Mouse (Mus musculus): ENCODE results near the gene Cphx1.
"Not testable (repeated sequence)": the region's sequence is repeated elsewhere in the genome, so short reads cannot be mapped to it uniquely, and the experiment has no call there.

Cphx1 gene

GRCm38 (mm10) chr14:25938004-25938403 is at the start of gene Cphx1:
Gene Cphx1, plus strand, starts transcription at chr14:25938304.
- not testable (repeated sequence) for DNase-seq

GRCm38 (mm10) chr14:25894566-25894965 is 43.5 kb upstream of the Cphx1 start:
- DNase-seq = not testable (repeated sequence)

GRCm38 (mm10) chr14:25895686-25896085 is 42.4 kb upstream of the Cphx1 start:
- DNase-seq = not testable (repeated sequence)

- DNase-seq = not testable (repeated sequence)
These were observed 35.1 kb upstream of the Cphx1 start, which contains the start of gene Plac9a for GRCm38 (mm10) chr14:25903000-25903399. Gene Plac9a, minus strand, starts transcription at chr14:25903100.

- DNase-seq = not testable (repeated sequence)
These were observed 32.9 kb upstream of the Cphx1 start for GRCm38 (mm10) chr14:25905243-25905642.

- DNase-seq = not testable (repeated sequence)
These were observed 30.8 kb upstream of the Cphx1 start for GRCm38 (mm10) chr14:25907272-25907671.

GRCm38 (mm10) chr14:25908976-25909375 is 29.1 kb upstream of the Cphx1 start:
- DNase-seq = not testable (repeated sequence)

GRCm38 (mm10) chr14:25918427-25919170 is 19.5 kb upstream of the Cphx1 start:
- not testable (repeated sequence) for DNase-seq

GRCm38 (mm10) chr14:25926814-25927561 is 11.1 kb upstream of the Cphx1 start:
- not testable (repeated sequence) for DNase-seq

GRCm38 (mm10) chr14:25927562-25927881 is 10.6 kb upstream of the Cphx1 start, which contains the start of gene Tmem254a:
Gene Tmem254a, minus strand, starts transcription at chr14:25927672.
- not testable (repeated sequence) for DNase-seq

- DNase-seq = not testable (repeated sequence)
These were observed 1.1 kb upstream of the Cphx1 start for GRCm38 (mm10) chr14:25936867-25937630.

- not testable (repeated sequence) for DNase-seq
These were observed 19.8 kb downstream of the Cphx1 start for GRCm38 (mm10) chr14:25957861-25958260.

GRCm38 (mm10) chr14:25978371-25979241 is 40.5 kb downstream of the Cphx1 start, which contains the start of gene Duxbl1:
Gene Duxbl1, plus strand, starts transcription at chr14:25978577.
- DNase-seq = not testable (repeated sequence)

- DNase-seq = not testable (repeated sequence)
These were observed 41.3 kb downstream of the Cphx1 start for GRCm38 (mm10) chr14:25979242-25979941.

GRCm38 (mm10) chr14:25981880-25982279 is 43.8 kb downstream of the Cphx1 start:
- peak; percentile 7 to 11 for DNase-seq
